19 mouse cellular contexts compared by ENCODE assay signal in the genomic region with DNA sequence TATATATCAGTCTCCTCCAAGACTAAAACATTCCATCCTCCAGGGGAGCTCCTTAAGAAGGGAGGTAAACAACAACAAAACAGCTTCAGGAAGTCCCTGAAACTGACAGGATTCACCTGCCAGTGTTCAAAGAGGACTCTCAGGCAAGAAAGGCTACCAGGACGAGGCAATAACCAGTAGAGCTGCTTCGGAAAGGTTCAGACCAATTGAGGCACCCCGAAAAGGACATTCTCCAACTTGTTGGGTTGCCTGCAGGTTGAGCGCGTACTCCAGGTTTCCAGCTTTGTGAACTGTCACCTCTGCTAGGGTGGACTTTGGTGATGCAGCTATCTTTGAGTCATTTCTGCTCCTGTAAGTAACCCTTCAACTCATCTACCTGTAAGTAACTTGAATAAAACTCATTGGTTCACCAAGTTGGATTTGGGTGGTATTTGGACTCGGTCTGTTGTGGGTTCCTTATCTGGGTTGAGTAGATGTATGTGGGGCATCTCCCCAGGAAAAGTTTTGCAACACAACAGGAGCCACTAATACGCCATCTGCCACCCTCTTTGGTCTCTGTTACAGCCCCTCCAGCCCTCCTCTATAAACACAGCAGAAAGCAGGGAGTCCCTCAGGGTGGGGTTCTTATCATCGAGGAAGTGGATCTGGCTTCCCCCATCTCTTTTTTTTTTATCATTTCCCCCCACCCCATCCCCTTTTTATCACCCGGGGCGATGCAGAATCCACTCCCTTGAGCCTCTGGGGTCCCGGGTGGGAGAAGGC.
"Had no signal": no experiment of that assay in that cellular context is flagged by ENCODE, and none has a peak within 500 bp of the region (broad histone marks: within the 10 kb centered on the region; RNA-seq: fewer than 3 reads in every experiment).

No protein-coding gene starts in this region.

- H3K27ac ChIP-seq: layer of hippocampus, adult 2 months; left cerebral cortex, adult 2 months; lung, embryonic 15.5 days; neural tube, embryonic 12.5 days; neural tube, embryonic 15.5 days; stomach, postnatal 0 days had no signal

- H3K4me3 ChIP-seq: layer of hippocampus, adult 2 months; left cerebral cortex, adult 2 months; lung, embryonic 15.5 days; neural tube, embryonic 12.5 days; neural tube, embryonic 15.5 days had no signal

- H3K4me1 ChIP-seq: neural tube, embryonic 12.5 days had no signal

- H3K4me2 ChIP-seq: lung, embryonic 15.5 days; midbrain, embryonic 11.5 days; neural tube, embryonic 12.5 days; neural tube, embryonic 15.5 days had no signal

- H3K9ac ChIP-seq: lung, embryonic 15.5 days; neural tube, embryonic 12.5 days; neural tube, embryonic 15.5 days had no signal

- H3K36me3 ChIP-seq: lung, embryonic 15.5 days; neural tube, embryonic 12.5 days; neural tube, embryonic 15.5 days had no signal

- H3K27me3 ChIP-seq: lung, embryonic 15.5 days; neural tube, embryonic 12.5 days; neural tube, embryonic 15.5 days had no signal

- DNase-seq: kidney, adult 18-20 months; kidney, adult 9 months; kidney, postnatal 25 days; layer of hippocampus, adult 9-11 months; lung, adult 18-20 months; lung, postnatal 14 days; lung, postnatal 4 days; midbrain, embryonic 14.5 days; right cerebral cortex, adult 18-20 months; right cerebral cortex, postnatal 14 days; right cerebral cortex, postnatal 4 days had no signal

- H3K9me3 ChIP-seq: lung, embryonic 15.5 days; neural tube, embryonic 12.5 days; neural tube, embryonic 15.5 days had no signal

- ATAC-seq: intestine, embryonic 16.5 days had no signal
